Mouse (Mus musculus) granulocyte monocyte progenitor cell, adult 5-6 weeks (primary cell): ENCODE measurements around the gene Gtpbp1. TPM values are rescaled to one million over a fixed set of nuclear protein-coding genes. Genes with fewer than 3 reads are reported as not detected.
A peak's percentile ranks its signal among the peaks of the same experiment; 100 is the strongest.

Experiments used
- ATAC-seq: replicated peaks from 2 replicates; pipeline ENCODE4 v1.8.0; 2016; ENCODE audit warnings: mild to moderate bottlenecking, moderate TSS enrichment, inconsistent platforms; ENCODE audit not compliant: poor library complexity, severe bottlenecking
- total RNA-seq, 2 experiments: library from RNA; stranded (forward) in 1 of 2; stranded (reverse) in 1 of 2; fragments of 200-712, 200-1000 nt in 1 of 2; fragments of >200 nt in 1 of 2; fragmentation: Nextera tagmentation in 1 of 2; gene quantifications; 2 replicates each; pipeline ENCODE4 v1.2.3; 2014 to 2017

Gene Gtpbp1
- total RNA-seq, 2 experiments from 2014 or later = 45.8 to 47.0 TPM

DNA sequence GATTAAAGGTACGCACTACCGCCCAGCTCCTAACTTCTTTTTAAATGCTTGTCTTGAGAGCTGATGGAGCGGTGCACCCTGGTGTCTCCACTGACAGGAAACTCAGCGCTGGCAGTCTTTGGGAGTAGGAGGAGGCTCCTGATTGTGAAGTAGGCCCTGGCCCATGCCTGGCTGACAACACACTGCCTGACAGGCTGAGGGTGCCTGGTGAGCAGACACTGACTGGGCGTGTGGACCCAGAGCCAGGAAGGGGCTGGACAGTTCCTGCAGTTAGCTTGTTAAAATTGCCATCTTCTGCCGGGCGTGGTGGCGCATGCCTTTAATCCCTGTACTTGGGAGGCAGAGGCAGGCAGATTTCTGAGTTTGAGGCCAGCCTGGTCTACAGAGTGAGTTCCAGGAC lies 59.6 kb downstream of the Gtpbp1 start:
- no peak for ATAC-seq

DNA sequence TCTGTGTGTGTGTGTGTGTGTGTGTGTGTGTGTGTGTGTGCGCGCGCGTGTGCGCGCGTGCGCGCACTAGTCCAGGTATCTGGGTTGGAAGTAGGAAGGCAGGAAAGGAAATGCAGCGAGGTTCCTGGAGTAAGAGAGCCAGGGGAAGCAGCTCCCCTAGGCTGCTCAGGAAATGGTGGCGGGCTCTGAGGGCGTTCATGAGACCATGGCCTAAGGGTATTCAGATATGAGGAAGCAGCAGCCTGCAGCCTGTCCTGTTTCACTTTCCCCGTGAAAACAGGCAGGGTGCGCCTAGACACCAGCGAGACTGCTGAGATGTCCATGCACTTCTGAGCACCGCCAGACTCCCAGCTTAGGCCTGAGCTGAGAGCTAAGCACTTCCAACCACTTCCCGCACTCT lies 61.1 kb downstream of the Gtpbp1 start:
- peak; percentile 55 for ATAC-seq

GRCm38 (mm10) chr15:79752742-79753419 lies 62.2 kb downstream of the Gtpbp1 start:
- peak; percentile 59 for ATAC-seq

DNA sequence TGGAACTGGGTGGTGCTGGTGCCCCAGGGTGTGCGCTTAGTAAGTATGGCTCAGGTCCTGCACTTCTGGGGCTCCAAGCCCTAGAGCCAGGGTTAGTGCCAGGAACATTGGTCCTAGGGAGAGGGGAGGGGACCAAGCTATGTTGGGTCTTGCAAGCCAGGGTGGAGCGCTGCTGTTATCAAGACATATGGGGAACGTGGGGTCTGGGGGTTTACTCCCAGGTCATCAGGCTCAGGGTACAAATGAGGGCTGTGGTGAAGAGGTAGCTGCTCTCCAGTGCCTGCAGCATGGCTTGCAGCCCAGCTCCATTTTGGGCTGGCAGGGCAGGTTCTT lies 62.7 kb downstream of the Gtpbp1 start:
- no peak for ATAC-seq

GRCm38 (mm10) chr15:79753873-79754272 lies 63.2 kb downstream of the Gtpbp1 start:
- ATAC-seq = no peak

- ATAC-seq = no peak
These were observed 64.5 kb downstream of the Gtpbp1 start for GRCm38 (mm10) chr15:79755176-79755575.

DNA sequence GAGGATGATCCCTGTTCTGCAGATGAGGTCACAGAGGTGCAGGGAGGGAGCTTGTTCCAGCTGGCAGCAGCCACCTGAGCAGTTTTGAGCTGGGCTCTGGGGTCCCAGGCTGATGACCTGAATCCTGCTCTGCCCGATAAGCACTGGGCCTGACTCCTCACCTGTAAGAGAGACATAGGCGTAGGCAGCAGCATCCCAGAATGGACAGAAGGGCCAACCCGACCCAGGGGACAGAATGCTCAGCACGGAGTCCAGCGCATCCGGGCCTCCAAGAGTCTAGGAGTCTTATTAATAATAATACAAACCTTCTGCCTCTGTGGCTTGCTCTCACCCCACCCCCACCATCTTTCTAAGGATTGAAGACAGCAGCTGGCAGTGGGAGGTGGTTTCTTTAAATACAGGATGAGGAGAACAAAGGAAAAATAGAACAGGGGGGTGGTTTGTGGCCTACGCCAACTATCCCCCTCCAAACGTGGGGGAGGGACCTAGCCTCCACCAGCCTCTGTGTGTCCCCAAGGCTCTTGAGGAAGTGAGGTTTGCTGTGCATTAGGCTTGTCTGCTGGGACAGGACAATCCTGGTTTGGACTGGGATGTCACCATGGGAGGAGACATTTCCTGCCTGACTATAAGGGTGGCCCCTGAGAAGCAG lies 65.5 kb downstream of the Gtpbp1 start:
- 0 out of 2 replicates have a peak, but pooled peaks have one; percentile 7 for ATAC-seq

DNA sequence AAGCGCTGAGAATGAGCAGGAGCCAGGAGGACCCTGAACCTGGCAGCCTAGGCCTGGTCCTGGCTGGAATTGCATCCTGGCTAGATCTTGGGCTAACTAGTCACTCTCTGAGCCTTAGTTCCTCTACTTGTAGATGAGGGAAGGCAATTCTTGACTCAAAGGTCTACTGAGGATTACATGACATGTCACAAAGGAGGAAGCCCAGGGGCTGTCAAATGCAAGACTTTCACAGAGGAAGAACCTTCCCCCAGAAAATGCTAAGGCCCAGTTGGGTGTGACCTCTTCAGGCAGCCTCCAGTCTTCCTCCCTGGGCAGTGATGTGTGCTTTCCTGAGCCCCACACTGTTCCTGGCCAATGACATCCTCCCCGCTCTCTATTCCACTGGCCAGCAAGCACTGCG lies 66.5 kb downstream of the Gtpbp1 start:
- ATAC-seq = peak; percentile 26; the same call in 1 of the 2 replicates

DNA sequence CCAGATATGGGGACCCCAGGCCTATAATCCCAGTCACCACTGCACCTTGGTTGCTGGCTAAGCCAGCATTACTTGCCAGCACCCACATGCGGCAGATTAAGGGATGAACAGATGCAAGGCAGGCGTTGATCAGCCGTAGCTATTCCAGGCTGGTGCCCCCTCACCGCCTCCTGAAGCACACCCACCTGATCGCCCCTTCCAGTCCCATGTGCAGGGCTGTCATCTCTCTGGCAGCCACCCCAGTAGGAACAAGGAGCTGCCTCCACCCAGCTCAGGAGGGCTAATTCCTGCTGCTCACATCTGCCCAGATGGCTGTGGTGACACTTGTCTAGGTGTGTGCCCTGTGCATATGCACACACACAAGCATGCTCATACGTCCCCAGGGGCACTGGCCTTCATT lies 70.3 kb downstream of the Gtpbp1 start:
- no peak for ATAC-seq

DNA sequence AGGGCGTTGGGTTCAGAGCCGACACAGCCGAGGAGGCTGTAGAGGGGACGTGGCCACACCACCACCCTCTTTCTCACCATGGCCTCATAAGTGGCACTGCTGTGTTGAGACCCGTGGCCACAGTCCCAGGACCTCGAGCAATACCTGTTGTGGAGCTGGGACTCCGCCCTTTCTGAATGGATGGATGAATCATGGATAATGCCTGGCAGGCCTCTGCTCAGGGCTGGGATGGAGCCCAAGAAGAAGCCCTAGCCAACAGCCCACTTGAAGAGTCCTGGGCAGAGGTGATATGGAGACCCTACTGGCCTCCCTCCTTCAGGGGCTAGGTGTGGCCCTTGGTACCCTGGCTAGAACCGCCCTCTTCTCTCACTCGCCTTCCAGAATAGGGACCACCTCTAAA lies 72.4 kb downstream of the Gtpbp1 start:
- ATAC-seq = no peak

DNA sequence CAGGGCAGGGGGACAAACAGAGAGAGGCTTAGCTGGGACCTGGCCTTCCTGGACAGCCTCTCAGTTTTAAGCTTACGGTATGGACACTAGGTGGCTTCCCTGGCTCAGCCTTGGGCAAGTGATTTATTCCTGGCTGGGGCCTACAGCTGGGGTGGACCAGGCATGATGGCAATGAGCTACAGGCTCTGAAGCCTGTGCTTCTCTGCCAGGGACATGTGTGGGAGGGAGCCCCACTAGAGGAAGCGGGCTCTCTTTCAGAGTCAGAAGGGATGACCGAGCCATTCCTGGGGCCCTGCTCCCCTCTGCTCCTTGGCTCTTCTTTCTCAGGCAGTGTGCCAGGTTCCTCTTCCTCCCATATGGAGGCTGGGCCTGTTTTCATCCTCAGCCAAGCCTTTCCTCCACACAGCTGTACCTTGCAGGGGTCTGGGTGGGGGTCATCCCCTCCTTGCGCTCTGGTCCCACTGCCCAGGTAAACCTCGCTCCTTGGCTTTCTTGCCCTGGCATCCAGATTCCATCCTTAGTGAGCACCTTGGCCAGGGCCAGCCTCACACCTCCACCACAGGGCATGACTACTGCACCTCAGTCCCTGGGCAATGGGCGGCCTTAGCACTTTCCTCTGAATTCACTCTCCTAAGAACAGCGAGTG lies 73.1 kb downstream of the Gtpbp1 start:
- no peak for ATAC-seq

GRCm38 (mm10) chr15:79764539-79765267 lies 74.1 kb downstream of the Gtpbp1 start:
- ATAC-seq = no peak

DNA sequence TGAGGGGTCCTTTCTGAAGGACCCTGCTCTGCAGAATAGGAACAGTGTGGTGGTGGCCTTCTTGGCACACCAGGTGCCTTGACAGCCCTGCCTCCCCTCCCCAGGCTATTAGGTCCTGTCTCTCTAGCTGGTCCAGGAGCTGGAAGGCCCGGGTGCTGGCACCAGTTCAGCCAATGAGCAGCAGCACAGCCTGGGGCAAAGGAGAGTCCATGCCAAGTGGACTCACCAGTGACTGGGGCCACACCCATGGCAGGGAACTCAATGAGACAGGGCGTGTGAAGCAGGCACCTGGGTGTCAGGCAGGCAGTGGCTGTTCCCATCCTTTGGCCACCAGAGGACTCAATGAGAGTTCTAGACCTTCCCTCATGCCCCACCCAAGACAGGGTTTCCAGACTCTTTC lies 74.7 kb downstream of the Gtpbp1 start:
- ATAC-seq = no peak

- ATAC-seq = no peak
These were observed 75.5 kb downstream of the Gtpbp1 start for GRCm38 (mm10) chr15:79766168-79766567.

DNA sequence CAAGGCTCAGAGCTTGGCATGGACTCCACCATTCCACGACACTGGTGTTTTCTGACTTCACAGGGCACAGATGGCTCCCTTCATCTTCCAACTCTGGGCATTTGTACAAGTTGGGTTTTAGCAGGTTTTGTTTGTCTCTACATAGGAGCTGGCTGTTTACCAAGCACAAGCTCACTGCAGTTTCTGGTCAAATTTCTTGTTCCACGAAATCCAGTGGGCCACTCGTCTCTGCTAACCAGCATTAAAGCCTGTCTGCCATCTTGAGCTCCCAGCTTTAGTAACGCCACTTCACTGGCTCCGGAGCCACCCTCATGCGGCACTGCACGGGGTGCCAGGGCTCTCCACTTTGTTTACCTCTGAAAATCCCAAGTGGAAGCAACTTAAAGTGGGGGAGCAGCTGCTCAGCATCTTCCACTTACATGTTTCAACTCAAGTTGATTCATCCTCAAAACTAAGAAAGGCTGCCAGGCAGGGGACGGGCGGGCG lies 76.0 kb downstream of the Gtpbp1 start:
- no peak for ATAC-seq

DNA sequence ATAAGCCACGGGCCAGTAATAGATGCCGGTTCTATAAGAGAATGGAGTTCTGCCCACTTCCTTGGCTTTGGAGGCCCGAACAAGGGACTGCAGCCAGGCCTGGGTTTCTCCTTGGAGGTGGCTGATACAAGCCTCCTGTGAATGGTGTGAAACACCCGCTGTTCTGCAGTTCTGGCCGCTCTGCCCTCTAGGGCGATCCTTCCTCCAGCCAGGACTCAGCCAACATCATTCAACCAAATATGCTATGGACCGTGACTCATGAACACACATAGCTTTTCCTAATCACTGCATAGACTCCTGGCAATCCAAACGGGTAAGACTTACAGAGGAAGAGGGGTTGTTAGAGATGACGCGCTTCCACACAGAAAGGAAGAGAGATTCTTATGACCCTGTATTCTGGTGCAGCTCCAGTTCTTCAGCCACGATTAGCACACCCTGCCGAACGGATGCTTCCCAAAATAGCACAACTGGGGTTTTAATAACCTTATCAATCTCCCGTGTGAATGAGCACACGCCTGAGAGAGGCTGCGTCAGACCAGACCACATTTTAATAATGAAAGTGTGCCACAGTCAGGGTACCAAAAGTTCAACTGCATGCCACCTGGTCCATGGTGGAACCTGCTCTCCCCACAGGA lies 76.8 kb downstream of the Gtpbp1 start:
- no peak for ATAC-seq

- ATAC-seq = peak; percentile 90
These were observed 77.7 kb downstream of the Gtpbp1 start for GRCm38 (mm10) chr15:79768302-79768701.

- no peak for ATAC-seq
These were observed 80.1 kb downstream of the Gtpbp1 start for GRCm38 (mm10) chr15:79770629-79771240.
